Mouse (Mus musculus): ENCODE data around the gene Ppip5k1. TPM values are rescaled to one million over a fixed set of nuclear protein-coding genes. Genes with fewer than 3 reads are reported as not detected.

The Ppip5k1 gene
- total and polyA plus RNA-seq, 2 experiments from 2014 or later = 20.0 to 22.1 TPM

- no peak overlapping the region for H3K4me2 ChIP-seq (ENCODE audit: low read depth, low read length, poor library complexity, severe bottlenecking)
- peaks cover 51% of the 10 kb centered on the region for H3K36me3 ChIP-seq (ENCODE audit: insufficient read depth, low read length)
- no peak overlapping the region for H3K9ac ChIP-seq (replicated peaks; ENCODE audit: low read length, poor library complexity, severe bottlenecking)
- DNase-seq (ENCODE audit: low spot score) (no peak), ATAC-seq (ENCODE audit: low FRiP score) (no peak)
- H3K27ac ChIP-seq (ENCODE audit: low read depth, low read length) = no peak overlapping the region
- H3K27me3 ChIP-seq (ENCODE audit: insufficient read depth, low read length) = no peaks in the 10 kb centered on the region
- H3K4me3 ChIP-seq (ENCODE audit: low read depth, low read length) = no peak overlapping the region
- H3K9me3 ChIP-seq (ENCODE audit: low read length) = no peaks in the 10 kb centered on the region
- no peaks in the 10 kb centered on the region for H3K4me1 ChIP-seq (ENCODE audit: insufficient read depth, low read length)
- WGBS = 88% methylated on average over 10 of the region's 10 CpGs
- TF ChIP-seq CTCF (IDR thresholded peaks at IDR 0.05) = no peak
Observed at GRCm38 (mm10) chr2:121323041-121323440, 32.2 kb downstream of the Ppip5k1 start.

DNA sequence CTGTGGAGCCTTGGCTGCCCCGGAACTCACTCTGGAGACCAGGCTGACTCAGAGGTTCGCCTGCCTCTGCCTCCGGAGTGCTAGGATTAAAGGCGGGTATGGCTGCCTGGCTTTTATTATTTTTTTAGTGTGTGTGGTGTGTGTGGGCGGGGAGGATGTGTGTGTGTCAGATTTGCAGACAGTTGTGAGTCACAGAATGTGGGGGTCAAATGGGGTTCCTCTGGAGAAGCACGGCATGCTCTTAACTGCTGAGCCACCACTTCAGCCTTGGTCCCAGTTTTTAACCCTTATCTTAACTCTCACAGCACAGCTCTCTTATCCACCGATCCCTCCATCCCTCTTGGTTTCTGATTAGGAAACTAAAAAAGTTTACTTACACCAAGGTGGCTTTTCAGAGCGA is 38.9 kb downstream of the Ppip5k1 start:
- no peak for ATAC-seq (ENCODE audit: low FRiP score)
- no peak overlapping the region for H3K4me3 ChIP-seq (ENCODE audit: low read depth, low read length)
- no peaks in the 10 kb centered on the region for H3K9me3 ChIP-seq (ENCODE audit: low read length)
- no peaks in the 10 kb centered on the region for H3K27me3 ChIP-seq (ENCODE audit: insufficient read depth, low read length)
- H3K9ac ChIP-seq (replicated peaks; ENCODE audit: low read length, poor library complexity, severe bottlenecking) = no peak overlapping the region
- H3K36me3 ChIP-seq (ENCODE audit: insufficient read depth, low read length) = peaks cover 25% of the 10 kb centered on the region
- WGBS = 81% methylated on average over 8 of the region's 8 CpGs
- no peaks in the 10 kb centered on the region for H3K4me1 ChIP-seq (ENCODE audit: insufficient read depth, low read length)
- H3K4me2 ChIP-seq (ENCODE audit: low read depth, low read length, poor library complexity, severe bottlenecking) = no peak overlapping the region
- TF ChIP-seq CTCF (IDR thresholded peaks at IDR 0.05) = no peak
- DNase-seq (ENCODE audit: low spot score) = no peak
- no peak overlapping the region for H3K27ac ChIP-seq (ENCODE audit: low read depth, low read length)

DNA sequence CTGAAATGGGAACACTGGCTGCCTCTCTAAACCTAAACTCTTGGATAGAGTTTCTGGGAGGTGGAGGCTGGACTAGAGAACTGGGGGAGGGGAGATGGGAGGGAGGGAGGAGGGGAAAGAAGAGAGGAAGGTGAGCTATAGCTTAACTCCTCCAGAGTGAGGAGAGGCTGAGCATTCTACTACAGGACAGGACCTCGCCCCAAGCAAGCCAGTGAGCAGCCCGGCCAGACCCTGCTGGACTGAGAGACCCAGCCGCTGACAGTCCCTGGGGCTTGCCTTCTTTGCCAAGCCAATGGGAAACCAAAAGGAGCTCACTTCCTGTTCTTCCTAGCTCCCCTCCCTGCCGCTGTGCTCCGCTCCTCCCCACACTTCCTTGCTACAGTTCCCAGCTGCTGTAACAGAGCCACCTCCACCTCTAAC is 46.2 kb downstream of the Ppip5k1 start:
- ATAC-seq (ENCODE audit: low FRiP score) (no peak), DNase-seq (ENCODE audit: low spot score) (no peak)
- Histone ChIP-seq H3K9ac (replicated peaks; ENCODE audit: low read length, poor library complexity, severe bottlenecking) (no peak overlapping the region), H3K4me2 (ENCODE audit: low read depth, low read length, poor library complexity, severe bottlenecking) (no peak overlapping the region), H3K27ac (ENCODE audit: low read depth, low read length) (no peak overlapping the region), H3K27me3 (ENCODE audit: insufficient read depth, low read length) (no peaks in the 10 kb centered on the region), H3K4me1 (ENCODE audit: insufficient read depth, low read length) (no peaks in the 10 kb centered on the region), H3K9me3 (ENCODE audit: low read length) (no peaks in the 10 kb centered on the region), H3K4me3 (ENCODE audit: low read depth, low read length) (no peak overlapping the region), H3K36me3 (ENCODE audit: insufficient read depth, low read length) (peaks cover 57% of the 10 kb centered on the region)
- 35% methylated on average over 5 of the region's 5 CpGs for WGBS
- TF ChIP-seq CTCF (IDR thresholded peaks at IDR 0.05) = no peak

DNA sequence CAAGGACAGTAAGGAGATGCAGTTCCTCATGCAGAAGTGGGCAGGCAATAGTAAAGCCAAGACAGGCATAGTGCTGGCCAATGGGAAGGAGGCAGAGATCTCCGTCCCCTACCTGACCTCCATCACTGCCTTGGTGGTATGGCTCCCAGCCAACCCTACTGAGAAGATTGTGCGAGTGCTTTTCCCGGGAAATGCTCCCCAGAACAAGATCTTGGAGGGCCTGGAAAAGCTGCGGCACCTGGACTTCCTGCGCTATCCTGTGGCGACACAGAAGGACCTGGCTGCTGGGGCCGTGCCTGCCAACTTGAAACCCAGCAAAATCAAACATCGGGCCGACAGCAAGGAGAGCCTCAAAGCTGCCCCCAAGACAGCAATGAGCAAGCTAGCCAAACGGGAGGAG is 55.2 kb downstream of the Ppip5k1 start:
- H3K27me3 ChIP-seq (ENCODE audit: insufficient read depth, low read length) = no peaks in the 10 kb centered on the region
- no peak for TF ChIP-seq CTCF (IDR thresholded peaks at IDR 0.05)
- 86% methylated on average over 10 of the region's 10 CpGs for WGBS
- H3K9me3 ChIP-seq (ENCODE audit: low read length) = no peaks in the 10 kb centered on the region
- H3K27ac ChIP-seq (ENCODE audit: low read depth, low read length) = no peak overlapping the region
- no peak for DNase-seq (ENCODE audit: low spot score)
- H3K9ac ChIP-seq (replicated peaks; ENCODE audit: low read length, poor library complexity, severe bottlenecking) = no peak overlapping the region
- ATAC-seq (ENCODE audit: low FRiP score) = no peak
- H3K4me3 ChIP-seq (ENCODE audit: low read depth, low read length) = no peak overlapping the region
- no peak overlapping the region for H3K4me2 ChIP-seq (ENCODE audit: low read depth, low read length, poor library complexity, severe bottlenecking)
- H3K36me3 ChIP-seq (ENCODE audit: insufficient read depth, low read length) = peaks cover 61% of the 10 kb centered on the region
- H3K4me1 ChIP-seq (ENCODE audit: insufficient read depth, low read length) = peaks cover 9% of the 10 kb centered on the region; the same call in 1 of the 2 replicates

GRCm38 (mm10) chr2:121299471-121299870 is 55.7 kb downstream of the Ppip5k1 start:
- 94% methylated on average over 17 of the region's 17 CpGs for WGBS
- TF ChIP-seq CTCF (IDR thresholded peaks at IDR 0.05) = no peak
- no peak for DNase-seq (ENCODE audit: low spot score)
- no peaks in the 10 kb centered on the region for H3K9me3 ChIP-seq (ENCODE audit: low read length)
- peaks cover 55% of the 10 kb centered on the region for H3K36me3 ChIP-seq (ENCODE audit: insufficient read depth, low read length)
- peaks cover 10% of the 10 kb centered on the region for H3K4me1 ChIP-seq (ENCODE audit: insufficient read depth, low read length)
- H3K27me3 ChIP-seq (ENCODE audit: insufficient read depth, low read length) = no peaks in the 10 kb centered on the region
- H3K4me2 ChIP-seq (ENCODE audit: low read depth, low read length, poor library complexity, severe bottlenecking) = no peak overlapping the region
- no peak overlapping the region for H3K4me3 ChIP-seq (ENCODE audit: low read depth, low read length)
- no peak overlapping the region for H3K27ac ChIP-seq (ENCODE audit: low read depth, low read length)
- no peak overlapping the region for H3K9ac ChIP-seq (replicated peaks; ENCODE audit: low read length, poor library complexity, severe bottlenecking)
- ATAC-seq (ENCODE audit: low FRiP score) = no peak

GRCm38 (mm10) chr2:121298131-121298530 is 57.1 kb downstream of the Ppip5k1 start:
- TF ChIP-seq CTCF (IDR thresholded peaks at IDR 0.05) = no peak
- Histone ChIP-seq H3K36me3 (ENCODE audit: insufficient read depth, low read length) (peaks cover 44% of the 10 kb centered on the region), H3K27ac (ENCODE audit: low read depth, low read length) (no peak overlapping the region), H3K9ac (replicated peaks; ENCODE audit: low read length, poor library complexity, severe bottlenecking) (0 out of 2 replicates have a peak overlapping the region, but pooled peaks have one; percentile 81), H3K4me3 (ENCODE audit: low read depth, low read length) (no peak overlapping the region), H3K9me3 (ENCODE audit: low read length) (no peaks in the 10 kb centered on the region), H3K27me3 (ENCODE audit: insufficient read depth, low read length) (no peaks in the 10 kb centered on the region), H3K4me1 (ENCODE audit: insufficient read depth, low read length) (peaks cover 19% of the 10 kb centered on the region), H3K4me2 (ENCODE audit: low read depth, low read length, poor library complexity, severe bottlenecking) (peak overlapping the region; percentile 82)
- 4% methylated on average over 8 of the region's 8 CpGs for WGBS
- DNase-seq (ENCODE audit: low spot score) = no peak
- ATAC-seq (ENCODE audit: low FRiP score) = no peak

All from midbrain, postnatal 0 days (tissue).